Mouse (Mus musculus): ENCODE results near the gene Chpt1.
"Not testable (repeated sequence)": the region's sequence is repeated elsewhere in the genome, so short reads cannot be mapped to it uniquely, and the experiment has no call there.

Chpt1 gene

DNA sequence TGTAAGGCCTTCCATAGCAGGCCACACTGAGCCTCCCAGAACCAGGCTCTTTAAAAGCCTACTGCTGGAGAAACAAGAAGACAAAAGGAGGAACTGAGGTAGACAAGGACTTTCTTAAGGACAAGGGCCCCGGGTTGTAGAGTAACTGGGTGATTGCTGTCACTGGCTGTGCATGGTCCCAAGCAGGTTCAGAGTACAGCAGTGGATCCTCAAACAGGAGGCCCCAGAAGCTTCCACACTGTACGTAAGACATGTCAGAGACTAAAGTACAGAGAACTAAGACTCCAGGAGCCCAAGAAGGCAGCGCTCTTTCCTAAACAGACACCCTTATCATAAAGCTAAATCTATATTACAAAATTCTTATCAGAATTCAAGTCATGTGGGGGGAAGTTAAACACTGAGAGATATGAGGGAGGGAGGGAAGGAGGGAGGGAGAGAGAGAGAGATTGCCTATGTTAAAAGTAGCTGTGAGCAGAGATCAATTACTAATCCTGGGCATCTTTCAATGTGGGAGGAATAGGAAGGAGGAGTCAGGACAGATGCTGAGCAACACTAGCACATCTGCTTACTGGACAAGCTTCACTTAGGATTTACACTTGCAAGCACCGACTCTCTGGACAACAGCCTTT, 8.8 kb downstream of the Chpt1 start:
- no peak for DNase-seq (ENCODE audit: low spot score in 2 of 2)

DNA sequence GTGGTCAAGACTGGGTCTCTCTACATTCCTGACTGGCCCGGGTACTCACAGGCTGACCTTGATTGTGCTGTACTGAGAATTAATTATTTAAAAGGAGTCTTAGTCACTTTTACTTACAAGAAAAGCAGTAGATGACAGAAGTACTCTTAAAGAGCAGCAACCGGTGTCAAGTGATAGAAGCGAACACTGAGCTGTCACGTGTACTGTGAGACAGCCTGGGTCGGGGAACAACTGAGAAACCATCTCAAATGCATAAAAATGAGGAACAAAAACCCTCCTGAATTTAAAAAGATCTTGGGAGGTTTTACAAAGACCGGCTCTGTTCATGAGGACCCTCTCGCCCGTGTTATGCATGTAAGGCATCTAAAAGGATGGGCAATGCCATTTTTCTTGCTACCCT, 11.2 kb downstream of the Chpt1 start:
- no peak for DNase-seq (ENCODE audit: low spot score in 2 of 2)

DNA sequence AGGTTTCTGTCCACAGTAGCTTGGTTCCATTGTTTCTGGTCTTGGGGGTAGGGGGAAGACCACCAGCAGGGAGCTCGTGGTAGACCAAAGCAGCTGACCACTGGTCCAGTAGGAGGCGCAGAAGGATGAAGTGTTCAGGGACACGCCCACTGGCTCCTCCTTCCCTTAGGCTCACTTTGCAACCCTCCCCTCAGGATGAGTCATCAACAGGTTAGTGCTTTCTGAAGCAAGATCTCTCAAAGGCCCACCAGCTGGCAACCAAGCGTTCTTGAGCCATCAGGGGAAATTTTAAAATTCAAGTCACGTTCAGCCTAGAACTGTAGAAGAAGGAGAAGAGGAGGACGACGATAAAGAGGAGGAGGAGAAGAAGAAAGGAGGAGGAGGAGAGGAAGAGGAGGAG, 12.2 kb downstream of the Chpt1 start:
- DNase-seq (ENCODE audit: low spot score in 2 of 2), result no peak

- DNase-seq (ENCODE audit: low spot score in 2 of 2), result no peak
Observed at GRCm38 (mm10) chr10:88488629-88489028, 15.2 kb downstream of the Chpt1 start.

DNA sequence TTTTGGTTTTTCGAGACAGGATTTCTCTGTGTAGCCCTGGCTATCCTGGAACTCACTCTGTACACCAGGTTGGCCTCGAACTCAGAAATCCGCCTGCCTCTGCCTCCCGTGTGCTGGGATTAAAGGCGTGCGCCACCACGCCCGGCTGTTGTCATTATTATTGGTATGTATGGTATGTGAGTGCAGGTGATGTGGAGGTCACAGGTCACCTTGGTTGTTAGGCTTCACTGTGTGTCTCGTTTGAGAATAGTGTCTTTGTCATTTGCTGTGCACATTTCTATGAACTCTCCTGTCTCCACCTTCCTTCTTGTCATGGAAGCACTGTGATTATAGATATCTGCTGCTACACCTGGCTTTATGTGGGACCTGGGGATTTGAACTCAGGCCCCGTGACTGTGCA, 21.0 kb downstream of the Chpt1 start:
- DNase-seq (ENCODE audit: low spot score in 2 of 2), result not testable (repeated sequence)

GRCm38 (mm10) chr10:88460122-88460820, 43.6 kb downstream of the Chpt1 start:
- no peak for DNase-seq (ENCODE audit: low spot score in 2 of 2)

DNA sequence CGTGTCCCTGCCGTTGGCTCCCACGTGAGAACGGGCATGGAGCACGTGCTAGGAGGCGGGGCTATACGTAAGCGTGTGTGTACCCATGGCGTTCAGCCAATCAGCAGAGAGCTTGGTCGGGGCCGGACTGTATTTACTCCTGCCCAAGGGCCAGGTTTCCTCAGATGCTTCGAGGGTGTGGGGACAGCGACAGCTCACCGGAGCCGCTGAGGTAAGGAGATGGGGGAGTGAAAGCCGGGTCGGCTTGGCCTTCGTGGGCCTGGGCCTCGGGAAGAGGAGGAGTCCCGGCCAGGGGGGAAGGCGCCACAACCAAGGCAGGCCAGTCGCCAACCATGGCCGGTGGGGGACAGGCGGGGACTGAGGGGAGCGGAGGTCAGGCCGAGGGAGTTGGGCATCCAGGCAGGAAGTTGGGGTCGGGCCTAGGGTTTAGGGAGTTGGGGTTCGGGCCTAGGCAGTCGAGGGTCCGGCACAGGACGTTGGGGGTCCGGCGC, 44.3 kb downstream of the Chpt1 start, which contains the start of gene Sycp3:
Gene Sycp3 (plus strand): TSS at position 68 of the 491 bp plus-strand sequence.
- no peak for DNase-seq (ENCODE audit: low spot score in 2 of 2)

DNA sequence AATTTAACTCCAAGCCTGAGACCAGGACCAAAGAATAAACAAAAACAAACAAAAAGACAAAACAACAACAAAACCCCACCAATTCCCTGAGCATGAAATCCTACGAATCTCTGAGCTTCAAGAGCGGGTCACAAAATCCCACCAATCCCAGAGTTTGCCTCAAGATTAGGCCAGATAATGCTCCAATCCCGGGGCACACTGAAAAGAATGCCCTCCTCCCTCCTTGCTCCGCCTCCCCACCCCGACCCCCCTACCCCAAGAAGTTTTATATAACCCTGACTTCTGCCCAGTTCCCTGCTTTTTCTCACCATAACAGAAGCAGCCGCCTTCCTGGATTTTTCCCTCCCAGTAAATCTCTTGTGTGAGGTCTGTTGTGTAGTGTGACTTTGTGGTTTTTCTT, 46.1 kb downstream of the Chpt1 start:
- DNase-seq (ENCODE audit: low spot score in 2 of 2), result no peak

- DNase-seq (ENCODE audit: low spot score in 2 of 2), result no peak
Observed at GRCm38 (mm10) chr10:88451990-88452389, 51.9 kb downstream of the Chpt1 start.

DNA sequence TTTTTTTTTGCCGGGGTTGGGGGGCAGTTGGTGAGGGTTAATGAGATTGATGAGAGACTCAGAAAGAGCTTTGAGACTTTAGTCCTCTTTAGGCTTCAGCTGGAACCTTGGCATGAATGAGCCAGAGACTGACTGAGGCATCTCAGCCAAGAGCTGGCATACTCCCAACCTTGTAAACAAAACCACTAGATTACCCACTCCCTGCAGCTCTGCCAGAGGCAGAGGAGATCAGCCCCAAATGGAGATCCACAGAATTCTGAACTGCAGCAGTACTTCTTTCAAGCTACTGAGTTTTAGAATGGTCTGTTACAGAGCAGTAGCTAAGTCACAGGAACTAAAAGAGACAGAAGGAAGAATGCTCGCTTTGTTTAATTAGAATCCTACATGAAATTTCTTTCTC, 52.7 kb downstream of the Chpt1 start:
- DNase-seq (ENCODE audit: low spot score in 2 of 2), result peak; percentile 75 to 77

GRCm38 (mm10) chr10:88441224-88441623, 62.6 kb downstream of the Chpt1 start:
- no peak for DNase-seq (ENCODE audit: low spot score in 2 of 2)

GRCm38 (mm10) chr10:88427998-88428397, 75.9 kb downstream of the Chpt1 start:
- no peak for DNase-seq (ENCODE audit: low spot score in 2 of 2)

DNA sequence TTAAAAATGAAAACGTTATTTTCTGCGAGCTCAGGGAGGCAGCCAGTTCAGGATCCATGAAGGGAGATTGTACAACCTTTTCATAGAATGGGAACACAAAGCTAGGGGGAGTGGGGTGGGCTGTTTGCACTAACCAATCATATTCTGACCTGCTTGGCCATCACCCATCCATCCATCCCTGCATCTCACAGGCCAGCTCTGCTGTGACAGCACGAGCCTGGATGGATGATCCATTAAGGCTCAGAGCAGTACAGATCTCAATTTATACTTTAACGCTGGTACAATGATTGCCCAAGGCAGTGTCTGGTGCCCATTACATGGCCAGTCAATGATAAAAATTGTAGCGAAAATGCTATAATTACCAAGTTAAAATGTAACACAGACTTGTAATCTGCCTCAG, 77.0 kb downstream of the Chpt1 start:
- DNase-seq (ENCODE audit: low spot score in 2 of 2), result no peak

DNA sequence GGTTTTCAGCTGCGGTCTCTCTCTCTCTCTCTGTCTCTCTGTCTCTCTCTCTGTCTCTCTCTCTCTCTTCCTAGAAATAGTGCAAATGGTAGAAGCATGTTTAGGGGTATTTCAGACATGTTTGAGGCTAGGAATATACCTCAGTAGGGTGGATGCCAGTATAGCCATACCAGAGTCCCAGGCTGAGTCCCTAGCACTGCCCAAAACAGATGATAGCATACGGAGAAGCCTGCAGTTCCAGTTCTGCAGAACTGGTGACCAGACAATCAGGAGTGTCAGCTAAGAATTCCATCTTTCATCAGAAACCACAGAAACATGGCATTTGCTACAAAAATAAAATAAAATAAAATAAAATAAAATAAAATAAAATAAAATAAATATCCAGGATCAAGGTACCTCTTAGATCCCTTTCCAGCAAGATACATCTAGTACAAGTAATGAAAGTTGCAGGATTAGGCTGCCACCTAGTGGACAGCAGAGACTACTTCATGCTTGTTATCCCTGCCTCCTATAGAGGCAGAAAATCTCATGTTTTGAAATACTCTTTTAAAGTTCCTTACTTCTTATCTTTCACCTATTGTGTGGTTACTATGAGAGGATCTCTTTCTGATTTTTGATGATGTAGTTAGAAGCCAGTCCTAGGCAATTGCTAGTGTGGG, 77.6 kb downstream of the Chpt1 start:
- DNase-seq (ENCODE audit: low spot score in 2 of 2), result peak; percentile 69 to 79

- no peak for DNase-seq (ENCODE audit: low spot score in 2 of 2)
Observed at GRCm38 (mm10) chr10:88420655-88421435, 83.0 kb downstream of the Chpt1 start.

DNA sequence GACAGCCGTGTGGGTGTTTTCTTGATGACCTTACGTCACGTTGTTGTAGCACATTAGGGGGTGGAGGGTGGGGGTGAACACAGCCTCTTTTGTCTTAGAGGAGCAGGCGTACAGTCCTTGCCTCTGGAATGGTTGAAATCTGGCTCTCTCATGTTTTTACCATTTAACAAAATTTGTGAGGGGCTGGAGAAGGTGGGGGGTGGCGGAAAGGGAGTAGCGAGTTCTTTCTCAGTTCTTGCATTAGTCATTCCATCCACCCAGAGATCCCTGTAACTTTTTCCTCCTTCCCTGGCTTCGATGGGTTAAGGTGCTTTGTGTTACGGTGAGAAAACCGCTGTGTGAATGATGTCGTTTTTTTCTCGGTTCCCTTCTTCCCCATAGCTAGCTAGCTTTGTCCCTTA, 83.7 kb downstream of the Chpt1 start:
- no peak for DNase-seq (ENCODE audit: low spot score in 2 of 2)

DNA sequence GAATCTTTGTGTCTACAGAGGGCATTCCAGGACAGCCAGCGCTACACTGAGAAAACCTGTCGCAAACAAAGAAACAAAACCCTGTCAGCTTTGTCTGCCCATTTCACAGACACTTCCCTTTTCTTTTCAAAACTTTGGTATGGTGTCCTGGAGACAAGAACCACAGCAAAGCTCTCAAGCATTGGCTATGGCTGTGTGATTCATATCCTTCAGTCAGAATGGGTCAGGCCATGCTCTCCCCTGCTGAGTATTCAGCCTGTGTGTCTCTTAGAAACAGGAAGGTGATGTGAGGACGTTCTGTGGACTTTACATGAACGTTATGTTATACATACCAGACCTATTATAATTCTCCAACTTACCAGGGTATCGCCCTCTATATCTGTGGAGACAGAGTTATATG, 86.2 kb downstream of the Chpt1 start:
- DNase-seq (ENCODE audit: low spot score in 2 of 2), result no peak

GRCm38 (mm10) chr10:88412290-88412995, 91.4 kb downstream of the Chpt1 start:
- DNase-seq (ENCODE audit: low spot score in 2 of 2), result no peak

- no peak for DNase-seq (ENCODE audit: low spot score in 2 of 2)
Observed at GRCm38 (mm10) chr10:88409751-88410150, 94.1 kb downstream of the Chpt1 start.

DNA sequence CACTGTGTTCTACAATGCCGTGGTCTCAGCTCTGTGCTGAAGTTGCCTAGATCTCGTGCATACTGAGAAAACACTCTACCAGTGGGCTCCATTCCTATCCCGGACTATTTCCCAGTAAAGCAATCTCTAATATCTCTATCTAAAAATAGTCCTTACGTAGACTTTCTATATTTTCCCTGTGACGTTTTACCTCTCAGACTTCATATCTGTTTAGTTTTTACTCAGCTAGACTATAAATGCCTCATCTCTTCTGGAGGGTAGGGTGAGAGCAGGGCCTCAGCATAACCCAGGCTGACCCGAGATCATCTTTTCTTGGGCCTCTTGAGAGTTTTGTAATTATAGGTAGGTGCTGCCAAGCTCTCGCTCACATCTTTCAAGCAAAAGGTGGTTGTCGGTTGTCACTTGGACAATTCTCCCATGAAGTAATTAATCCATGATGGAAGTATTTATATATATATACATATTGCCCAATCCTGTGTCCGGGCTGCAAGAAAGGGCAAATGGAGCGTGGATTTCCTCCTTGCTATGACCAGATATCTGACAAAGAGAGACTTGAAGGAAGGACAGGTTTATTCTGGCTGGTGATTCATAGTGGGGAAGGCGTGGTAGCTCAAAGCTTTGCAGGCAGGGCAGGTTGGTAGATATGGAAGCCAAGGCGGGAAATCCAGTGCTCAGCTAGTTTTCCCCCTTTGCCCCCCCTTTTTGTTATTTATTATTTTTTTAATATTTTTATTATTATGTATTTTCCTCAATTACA, 95.8 kb downstream of the Chpt1 start:
- DNase-seq (ENCODE audit: low spot score in 2 of 2), result no peak

- DNase-seq (ENCODE audit: low spot score in 2 of 2), result no peak
Observed at GRCm38 (mm10) chr10:88405812-88406211, 98.1 kb downstream of the Chpt1 start.

Measured in right cerebral cortex, postnatal 10 days (tissue).